Mouse (Mus musculus) neural tube, embryonic 11.5 days (tissue): ENCODE measurements around the gene Foxf1. TPM values are rescaled to one million over a fixed set of nuclear protein-coding genes. Genes with fewer than 3 reads are reported as not detected.

Experiments
- ATAC-seq: fragments of 200-750 bp; cut with Nextera tagmentation; 2 replicates; pipeline ENCODE4 v1.8.0; 2017; ENCODE audit warnings: moderate number of reproducible peaks, mild to moderate bottlenecking, moderate TSS enrichment, moderate library complexity; ENCODE audit not compliant: insufficient read depth, low FRiP score, low TSS enrichment
- DNase-seq: peaks from one replicate; pipeline ENCODE4 v3.0.0-alpha.2; 2015; ENCODE audit warnings: low spot score
- H3K27ac ChIP-seq: fragments of 300-500 bp; sonication (generic); 2 replicates; pipeline ENCODE4 v1.5.1; 2014; ENCODE audit warnings: low read depth, mild to moderate bottlenecking, low read length
- H3K27me3 ChIP-seq: fragments of 300-500 bp; sonication (generic); 2 replicates; pipeline ENCODE4 v1.6.1; 2014; ENCODE audit warnings: mild to moderate bottlenecking, low read length, mixed read lengths; ENCODE audit not compliant: control insufficient read depth, insufficient read depth
- H3K36me3 ChIP-seq: fragments of 300-500 bp; sonication (generic); 2 replicates; pipeline ENCODE4 v1.6.1; 2014; ENCODE audit warnings: mild to moderate bottlenecking, low read length, moderate library complexity, mixed read lengths; ENCODE audit not compliant: control insufficient read depth, insufficient read depth
- H3K4me1 ChIP-seq: fragments of 300-500 bp; sonication (generic); 2 replicates; pipeline ENCODE4 v1.6.1; 2014; ENCODE audit warnings: low read length, mixed read lengths; ENCODE audit not compliant: control insufficient read depth, insufficient read depth
- H3K4me2 ChIP-seq: fragments of 300-500 bp; sonication (generic); 2 replicates; pipeline ENCODE4 v1.6.1; 2014; ENCODE audit warnings: low read depth, mild to moderate bottlenecking, moderate library complexity
- H3K4me3 ChIP-seq: fragments of 300-500 bp; sonication (generic); 2 replicates; pipeline ENCODE4 v1.5.1; 2014; ENCODE audit warnings: low read depth, low read length
- H3K9ac ChIP-seq: fragments of 300-500 bp; sonication (generic); 2 replicates; pipeline ENCODE4 v1.6.1; 2014; ENCODE audit warnings: mild to moderate bottlenecking, low read length
- H3K9me3 ChIP-seq: fragments of 300-500 bp; sonication (generic); 2 replicates; pipeline ENCODE4 v1.6.1; 2016; ENCODE audit warnings: low read length; ENCODE audit not compliant: control insufficient read depth
- WGBS: fragments of 180-500 bp; shearing (Covaris S2); extraction: QIAGEN DNeasy Blood & Tissue Kit; methylation state at CpG from one replicate; pipeline ENCODE4 v1.1.7; 2014; 5-methylcytosine and 5-hydroxymethylcytosine counted together
- polyA plus RNA-seq: library from polyadenylated mRNA; unstranded; fragments of >200 nt; fragmentation: Nextera tagmentation; extraction: Ambion mirVana; gene quantifications from 2 replicates; pipeline ENCODE4 v1.2.1, GENCODE M21; 2014

Gene Foxf1
- polyA plus RNA-seq, 1 experiment from 2014 or later = 2.6 TPM

- H3K36me3 ChIP-seq = no peaks in the 10 kb centered on the region
- H3K4me3 ChIP-seq = no peak overlapping the region
- DNase-seq (no peak), ATAC-seq (no peak)
- H3K27me3 ChIP-seq = peaks cover 99% of the 10 kb centered on the region
- H3K4me1 ChIP-seq = peaks cover 12% of the 10 kb centered on the region
- 0 out of 2 replicates have a peak overlapping the region, but pooled peaks have one; percentile 75 for H3K4me2 ChIP-seq
- no peak overlapping the region for H3K27ac ChIP-seq
- no peak overlapping the region for H3K9ac ChIP-seq
- no peaks in the 10 kb centered on the region for H3K9me3 ChIP-seq
- 23% methylated on average over 3 of the region's 3 CpGs for WGBS
These were observed 1.4 kb downstream of the Foxf1 start for GRCm38 (mm10) chr8:121085561-121085960.

GRCm38 (mm10) chr8:121086004-121086900 is 2.1 kb downstream of the Foxf1 start:
- DNase-seq (no peak), ATAC-seq (no peak)
- Histone ChIP-seq H3K27me3 (peaks cover 99% of the 10 kb centered on the region), H3K4me1 (peaks cover 12% of the 10 kb centered on the region), H3K36me3 (no peaks in the 10 kb centered on the region), H3K4me3 (no peak overlapping the region), H3K9me3 (no peaks in the 10 kb centered on the region), H3K4me2 (no peak overlapping the region), H3K9ac (no peak overlapping the region), H3K27ac (no peak overlapping the region)
- 3% methylated on average over 19 of the region's 19 CpGs for WGBS

- Histone ChIP-seq H3K9me3 (no peaks in the 10 kb centered on the region), H3K9ac (no peak overlapping the region), H3K27ac (no peak overlapping the region), H3K4me2 (no peak overlapping the region), H3K36me3 (no peaks in the 10 kb centered on the region), H3K27me3 (peaks cover 97% of the 10 kb centered on the region), H3K4me1 (peaks cover 8% of the 10 kb centered on the region), H3K4me3 (no peak overlapping the region)
- 2% methylated on average over 8 of the region's 8 CpGs for WGBS
- ATAC-seq (no peak), DNase-seq (no peak)
These were observed 4.1 kb downstream of the Foxf1 start for GRCm38 (mm10) chr8:121088281-121088680.

GRCm38 (mm10) chr8:121088871-121089630 is 4.9 kb downstream of the Foxf1 start:
- DNase-seq = peak; percentile 47
- Histone ChIP-seq H3K27ac (no peak overlapping the region), H3K27me3 (peaks cover 91% of the 10 kb centered on the region), H3K36me3 (no peaks in the 10 kb centered on the region), H3K9ac (no peak overlapping the region), H3K9me3 (no peaks in the 10 kb centered on the region), H3K4me2 (no peak overlapping the region), H3K4me1 (peaks cover 8% of the 10 kb centered on the region), H3K4me3 (no peak overlapping the region)
- under 1% methylated on average over 39 of the region's 40 CpGs for WGBS
- ATAC-seq = no peak

- H3K9me3 ChIP-seq = no peaks in the 10 kb centered on the region
- no peak overlapping the region for H3K27ac ChIP-seq
- peaks cover 83% of the 10 kb centered on the region for H3K27me3 ChIP-seq
- no peak overlapping the region for H3K4me2 ChIP-seq
- no peak overlapping the region for H3K4me3 ChIP-seq
- ATAC-seq (no peak), DNase-seq (no peak)
- H3K36me3 ChIP-seq = no peaks in the 10 kb centered on the region
- H3K4me1 ChIP-seq = peaks cover under 1% of the 10 kb centered on the region; the same call in 1 of the 2 replicates
- H3K9ac ChIP-seq = no peak overlapping the region
- WGBS = 2% methylated on average over 32 of the region's 32 CpGs
These were observed 5.6 kb downstream of the Foxf1 start for GRCm38 (mm10) chr8:121089631-121090380.

- no peak for DNase-seq
- no peak overlapping the region for H3K27ac ChIP-seq
- H3K4me3 ChIP-seq = no peak overlapping the region
- no peaks in the 10 kb centered on the region for H3K36me3 ChIP-seq
- H3K9ac ChIP-seq = no peak overlapping the region
- H3K27me3 ChIP-seq = peaks cover 74% of the 10 kb centered on the region
- ATAC-seq = no peak
- no peak overlapping the region for H3K4me2 ChIP-seq
- H3K9me3 ChIP-seq = no peaks in the 10 kb centered on the region
- WGBS = 0% methylated on average over 1 of the region's 1 CpGs
- no peaks in the 10 kb centered on the region for H3K4me1 ChIP-seq
These were observed 6.5 kb downstream of the Foxf1 start for GRCm38 (mm10) chr8:121090716-121091115.

- H3K4me3 ChIP-seq = no peak overlapping the region
- no peak overlapping the region for H3K27ac ChIP-seq
- H3K36me3 ChIP-seq = 0 out of 2 replicates have a peak, but pooled peaks cover 2% of the 10 kb centered on the region
- 38% methylated on average over 6 of the region's 6 CpGs for WGBS
- peaks cover 60% of the 10 kb centered on the region for H3K27me3 ChIP-seq
- ATAC-seq (0 out of 2 replicates have a peak, but pooled peaks have one; percentile 10), DNase-seq (no peak)
- no peak overlapping the region for H3K9ac ChIP-seq
- H3K4me2 ChIP-seq = no peak overlapping the region
- no peaks in the 10 kb centered on the region for H3K9me3 ChIP-seq
- no peaks in the 10 kb centered on the region for H3K4me1 ChIP-seq
These were observed 8.0 kb downstream of the Foxf1 start for GRCm38 (mm10) chr8:121092141-121092540.

- no peaks in the 10 kb centered on the region for H3K4me1 ChIP-seq
These were observed 8.4 kb downstream of the Foxf1 start for GRCm38 (mm10) chr8:121092627-121093026.

More at GRCm38 (mm10) chr8:121092627-121093026, 8.4 kb downstream of the Foxf1 start:
- Histone ChIP-seq H3K9me3 (no peaks in the 10 kb centered on the region), H3K4me3 (no peak overlapping the region), H3K36me3 (peaks cover 5% of the 10 kb centered on the region; the same call in 1 of the 2 replicates), H3K4me2 (no peak overlapping the region), H3K9ac (no peak overlapping the region), H3K27ac (no peak overlapping the region), H3K27me3 (peaks cover 55% of the 10 kb centered on the region)
- DNase-seq = peak; percentile 89
- ATAC-seq = peak; percentile 57; the same call in 1 of the 2 replicates
- 3% methylated on average over 16 of the region's 16 CpGs for WGBS
